Mouse (Mus musculus) spleen, embryonic (tissue): ENCODE results near the gene Exosc7.

Source experiments
- CTCF ChIA-PET: fragments of 350-600 bp; sonication (Branson Sonifier 250); formaldehyde crosslinking; loops from one replicate; lab custom pipeline; 2022; lab: Charles Lee

Exosc7 gene

DNA sequence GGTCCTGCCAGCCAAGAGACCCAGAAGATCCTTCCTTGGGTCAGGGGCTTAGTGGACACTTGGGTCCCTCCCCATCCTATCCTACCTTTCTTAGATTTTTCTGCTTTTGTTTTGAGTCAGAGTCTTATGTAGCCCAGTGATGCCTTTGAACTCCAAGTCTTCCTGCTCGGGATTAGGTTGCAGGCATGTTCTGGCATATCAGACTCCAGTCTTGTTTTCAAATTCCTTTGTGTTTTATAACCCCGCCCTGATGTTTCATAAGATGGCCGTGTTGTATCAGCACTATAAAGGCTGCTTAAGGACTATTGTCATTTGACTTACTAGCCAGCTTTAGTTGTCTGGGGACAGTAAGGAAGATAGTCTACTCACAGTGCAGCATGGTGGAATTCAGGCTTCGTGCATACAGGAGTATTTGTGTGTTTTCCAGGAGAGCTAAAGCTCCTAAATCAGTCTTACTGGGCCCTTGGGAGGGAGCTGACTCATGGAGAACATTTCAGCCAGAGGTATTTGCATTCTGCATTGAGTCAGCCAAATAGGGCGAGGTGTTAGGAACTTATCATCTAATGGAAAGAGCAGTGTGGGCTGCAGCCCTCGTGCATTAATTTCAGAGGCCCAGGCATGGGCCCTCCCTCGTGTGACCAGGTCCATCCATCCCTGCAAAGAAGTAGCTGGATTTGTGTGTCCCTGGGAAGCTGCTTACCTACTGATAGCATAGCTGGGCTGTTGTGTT is 24.1 kb downstream of the Exosc7 start:
- CTCF ChIA-PET = no interaction called here

DNA sequence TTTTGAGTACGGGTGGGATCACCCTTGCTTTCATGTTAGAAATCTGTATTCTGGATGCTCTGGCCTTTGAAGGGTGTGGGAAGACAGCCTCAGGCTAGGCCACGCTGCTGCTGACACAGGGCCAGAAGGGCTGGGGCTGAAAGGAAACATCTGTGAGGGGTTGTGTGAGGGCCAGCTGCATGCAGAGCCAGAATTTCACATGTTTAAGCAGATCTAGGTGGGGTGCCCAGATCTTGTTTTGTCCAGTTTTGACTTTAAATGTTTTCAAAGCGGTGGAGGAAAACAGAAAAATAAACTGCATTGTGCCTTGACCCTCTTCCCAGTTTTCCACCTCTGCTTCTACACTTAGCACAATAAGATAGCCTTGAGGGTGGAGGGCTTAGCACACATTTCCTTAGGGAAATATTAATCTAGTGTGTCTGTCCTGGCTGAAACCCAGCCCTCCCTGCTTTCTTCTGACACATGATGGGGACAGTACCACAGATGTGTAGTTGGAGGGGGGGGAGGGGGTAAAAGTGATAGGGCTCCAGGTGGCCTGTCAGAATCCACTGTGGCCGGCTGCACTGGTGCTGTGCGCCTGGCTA is 26.0 kb downstream of the Exosc7 start:
- CTCF ChIA-PET = no interaction called here

DNA sequence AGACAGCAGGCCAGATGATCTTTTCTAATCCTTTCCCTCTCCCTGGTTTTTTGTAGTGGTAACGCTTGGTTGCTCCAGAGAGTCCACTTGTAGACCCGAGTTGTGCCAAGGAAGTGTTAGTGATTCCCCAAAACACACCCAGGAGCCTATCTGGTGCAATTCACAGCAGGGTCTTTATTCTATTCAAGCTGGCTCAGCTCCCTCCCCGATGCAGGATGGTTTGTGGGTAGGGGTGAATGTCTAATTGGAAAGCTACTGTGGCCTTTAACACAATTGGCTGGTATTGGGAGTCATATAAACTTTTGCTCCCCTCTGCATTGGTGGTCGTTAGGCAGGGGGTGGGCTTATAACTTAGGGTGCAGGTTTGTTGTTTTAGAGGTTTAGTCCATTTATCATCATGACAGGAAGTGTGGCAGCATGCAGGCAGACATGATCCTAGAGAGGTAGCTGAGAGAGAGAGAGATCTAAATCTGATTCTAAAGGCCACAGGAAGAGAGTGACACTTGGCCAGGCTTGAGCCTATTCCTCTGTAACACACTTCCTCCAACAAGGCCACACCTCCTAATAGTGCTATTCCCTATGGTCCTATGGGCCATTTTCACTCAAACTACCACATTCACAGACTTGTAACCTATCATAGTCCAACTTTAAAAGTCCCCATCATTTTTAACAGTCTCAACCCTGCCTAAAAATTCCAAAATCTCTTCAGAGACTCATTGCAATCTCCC is 27.0 kb downstream of the Exosc7 start:
- CTCF ChIA-PET = no interaction called here

DNA sequence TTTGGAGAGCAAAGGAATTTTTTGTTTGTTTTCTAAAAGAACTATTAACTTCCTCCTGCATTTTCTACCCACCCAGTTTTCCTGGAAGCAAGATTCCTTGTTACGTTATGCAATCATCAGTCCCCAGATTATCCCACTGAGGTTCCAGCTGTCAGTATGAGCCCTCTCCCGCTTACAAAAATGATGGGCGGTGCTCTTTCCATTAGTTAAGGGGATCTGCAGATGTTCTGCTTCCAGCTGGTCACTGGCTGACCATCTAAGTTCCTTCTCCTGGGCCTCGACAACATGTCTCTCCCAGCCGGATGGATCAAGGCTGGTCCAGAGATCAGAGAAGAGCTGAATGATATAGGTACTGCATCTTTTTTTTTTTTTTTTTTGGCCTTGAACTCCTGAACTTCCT is 35.4 kb downstream of the Exosc7 start:
- CTCF ChIA-PET = no interaction called here

DNA sequence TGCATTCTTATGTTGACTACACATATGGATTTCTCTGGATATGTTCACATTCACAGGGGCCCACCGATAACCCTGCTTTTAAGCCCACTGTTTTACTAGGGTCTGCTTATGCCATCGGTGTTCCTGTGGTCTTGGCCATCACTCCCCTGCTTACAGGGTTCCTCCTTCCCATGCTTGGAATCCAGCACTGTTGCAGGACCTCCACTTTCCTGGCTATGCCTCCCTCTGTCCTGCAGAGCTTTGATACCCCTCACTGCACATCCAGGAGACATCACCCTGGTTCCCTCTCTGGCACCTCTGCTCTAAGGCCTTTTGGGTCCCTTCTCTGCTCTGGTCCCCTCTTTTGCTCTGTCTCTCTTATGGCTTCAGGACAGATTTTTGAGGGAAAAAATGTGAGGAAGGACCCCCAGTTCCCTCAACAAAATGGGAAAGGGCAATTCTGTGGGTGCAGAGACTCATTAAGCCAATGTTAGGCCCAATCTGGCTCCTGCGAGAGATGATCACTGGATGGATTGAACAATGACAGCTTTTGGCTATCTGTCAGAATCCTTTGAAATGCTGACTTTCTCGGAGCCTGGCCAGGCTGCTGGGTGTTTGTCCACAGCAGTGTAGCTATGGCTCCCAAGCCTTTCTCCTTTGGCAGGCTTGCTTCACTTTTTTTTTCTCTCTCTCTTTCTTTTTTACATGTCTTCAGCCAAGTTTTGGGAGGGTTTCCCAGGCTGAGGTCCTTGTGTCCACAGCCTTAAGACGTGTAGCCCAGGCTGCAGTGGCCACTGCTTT is 37.4 kb downstream of the Exosc7 start, which contains the start of gene Clec3b:
Gene Clec3b, plus strand, starts transcription at position 706 of the 780 bp plus-strand sequence.
- CTCF ChIA-PET = interaction anchor here (0.7 kb wide), 1 partner anchor 295 kb away, joined by 3 read pairs; no protein-coding TSS in a partner anchor

DNA sequence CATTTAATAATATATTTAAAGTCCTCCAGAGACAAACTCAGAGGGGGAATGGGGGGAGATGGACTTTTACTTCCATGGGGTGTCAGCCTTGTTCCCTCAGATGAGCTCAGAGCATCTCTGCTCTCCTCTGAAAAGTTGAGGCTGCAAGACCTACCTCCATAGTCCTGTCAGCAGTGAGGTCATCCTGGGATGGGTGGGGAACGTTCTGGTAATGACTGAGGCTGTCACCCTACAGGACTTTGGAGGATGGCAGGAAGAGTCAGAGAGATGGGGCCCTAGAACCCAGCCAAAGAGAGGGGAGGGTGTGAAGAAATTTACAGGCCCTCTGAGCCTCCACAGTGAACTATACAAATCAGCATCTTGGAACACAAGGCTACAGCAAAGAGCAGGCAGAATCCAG is 38.5 kb downstream of the Exosc7 start:
- CTCF ChIA-PET = no interaction called here

DNA sequence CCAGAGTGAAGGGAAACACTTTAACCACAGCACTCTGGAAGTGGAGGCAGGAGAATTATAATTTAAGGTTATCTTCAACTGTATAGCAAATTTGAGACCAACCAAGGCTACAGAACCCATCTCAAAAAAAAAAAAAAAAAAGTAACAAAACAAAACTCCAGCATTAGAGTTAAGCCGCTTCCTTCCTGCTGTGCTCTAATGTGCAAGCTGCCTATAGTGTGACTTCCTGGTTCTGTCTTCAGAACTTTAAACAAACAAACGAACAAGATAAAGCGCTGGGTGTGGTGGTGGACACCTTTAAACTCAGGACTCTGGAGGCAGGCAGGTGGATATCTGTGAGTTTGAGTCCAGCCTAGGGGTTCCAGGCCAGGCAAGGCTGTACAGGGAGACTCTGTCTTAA is 39.0 kb downstream of the Exosc7 start:
- CTCF ChIA-PET = interaction anchor here (0.6 kb wide), 1 partner anchor 416 kb away, joined by 4 read pairs; no protein-coding TSS in a partner anchor

DNA sequence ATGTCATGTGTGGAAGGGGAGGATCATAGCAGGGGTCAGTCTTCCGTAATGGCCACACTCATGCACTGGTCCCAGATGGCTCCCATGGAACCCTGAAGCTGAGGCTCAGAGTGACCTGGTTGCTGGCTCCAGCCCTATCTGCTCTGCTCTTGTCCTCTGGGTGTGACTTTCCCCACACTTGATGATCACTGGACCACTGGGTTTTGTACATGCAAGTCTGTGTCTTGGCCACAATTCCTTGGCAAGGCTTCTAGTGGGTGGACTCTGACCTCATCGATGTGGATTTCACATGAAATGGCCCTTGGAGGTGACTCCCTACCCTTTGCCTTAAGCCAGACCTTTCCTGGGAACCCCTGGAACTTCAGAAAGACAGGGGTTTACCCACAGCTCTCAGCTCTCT is 40.1 kb downstream of the Exosc7 start:
- CTCF ChIA-PET = no interaction called here

DNA sequence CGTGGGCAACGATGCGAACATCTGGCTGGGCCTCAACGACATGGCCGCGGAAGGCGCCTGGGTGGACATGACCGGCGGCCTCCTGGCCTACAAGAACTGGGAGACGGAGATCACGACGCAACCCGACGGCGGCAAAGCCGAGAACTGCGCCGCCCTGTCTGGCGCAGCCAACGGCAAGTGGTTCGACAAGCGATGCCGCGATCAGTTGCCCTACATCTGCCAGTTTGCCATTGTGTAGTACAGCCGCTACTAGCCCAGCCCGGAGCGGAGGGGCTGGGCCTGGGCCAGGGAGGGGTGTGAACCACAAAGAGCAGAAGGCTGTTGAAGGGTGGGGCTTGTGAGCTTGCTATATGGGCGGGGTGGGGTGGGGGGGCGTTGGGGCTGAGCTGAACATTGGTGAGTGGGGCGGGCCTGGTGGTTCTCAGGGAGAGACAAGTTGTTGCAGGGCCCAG is 43.9 kb downstream of the Exosc7 start:
- CTCF ChIA-PET = interaction anchor here (0.9 kb wide), 1 partner anchor 15 kb away, joined by 25 read pairs; no protein-coding TSS in a partner anchor

DNA sequence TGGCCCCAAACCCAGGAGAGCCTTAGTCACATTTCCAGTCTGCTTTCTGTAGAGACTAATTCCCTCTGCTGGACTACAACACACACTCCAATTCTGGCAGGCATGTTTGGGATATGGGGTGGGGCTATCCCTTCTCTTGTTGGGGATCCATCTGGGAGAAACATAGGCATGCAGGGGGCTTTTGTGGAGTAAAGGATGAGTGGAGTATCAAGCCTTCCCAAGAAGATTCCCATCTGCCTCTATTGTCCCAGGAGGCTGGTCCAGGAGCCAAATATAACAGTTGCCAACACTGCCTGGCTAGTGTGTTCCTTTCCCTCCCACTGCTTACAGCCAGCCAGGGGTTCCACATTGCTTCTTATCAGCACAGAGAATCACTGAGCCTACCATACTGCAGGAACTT is 44.7 kb downstream of the Exosc7 start:
- CTCF ChIA-PET = interaction anchor here (0.9 kb wide), 1 partner anchor 14 kb away, joined by 25 read pairs; no protein-coding TSS in a partner anchor

DNA sequence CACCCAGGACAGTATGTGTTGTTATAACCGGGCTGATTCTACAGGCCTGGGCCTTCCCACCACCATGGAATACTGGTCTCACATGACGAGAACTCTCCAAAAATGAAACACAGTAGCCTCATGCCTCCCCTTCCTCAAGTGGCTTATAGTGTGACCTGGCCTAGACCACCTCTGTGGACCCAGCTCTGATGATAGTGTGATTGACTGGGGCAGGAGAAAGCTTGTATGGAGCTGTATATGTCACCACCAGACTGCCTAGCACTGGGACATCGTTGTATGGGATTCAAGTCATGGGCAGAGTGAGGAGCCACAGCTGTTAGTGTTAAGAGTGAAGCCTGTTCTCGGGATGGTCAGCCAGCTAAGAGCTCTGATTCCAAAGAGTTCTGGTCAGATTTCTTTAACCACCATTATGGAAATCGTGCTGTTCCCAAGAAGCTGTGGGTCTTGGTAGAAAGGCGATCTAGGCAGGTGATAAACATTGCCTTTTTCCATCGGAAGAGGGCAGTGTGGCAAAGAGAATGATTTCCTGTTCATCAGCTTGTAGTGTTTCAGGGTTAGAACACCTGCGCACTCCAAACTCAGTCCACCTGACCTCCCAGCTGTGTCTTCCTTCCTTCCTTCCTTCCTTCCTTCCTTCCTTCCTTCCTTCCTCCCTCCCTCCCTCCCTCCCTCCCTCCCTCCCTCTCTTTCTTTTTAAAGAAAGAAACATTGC is 45.3 kb downstream of the Exosc7 start:
- CTCF ChIA-PET = no interaction called here

DNA sequence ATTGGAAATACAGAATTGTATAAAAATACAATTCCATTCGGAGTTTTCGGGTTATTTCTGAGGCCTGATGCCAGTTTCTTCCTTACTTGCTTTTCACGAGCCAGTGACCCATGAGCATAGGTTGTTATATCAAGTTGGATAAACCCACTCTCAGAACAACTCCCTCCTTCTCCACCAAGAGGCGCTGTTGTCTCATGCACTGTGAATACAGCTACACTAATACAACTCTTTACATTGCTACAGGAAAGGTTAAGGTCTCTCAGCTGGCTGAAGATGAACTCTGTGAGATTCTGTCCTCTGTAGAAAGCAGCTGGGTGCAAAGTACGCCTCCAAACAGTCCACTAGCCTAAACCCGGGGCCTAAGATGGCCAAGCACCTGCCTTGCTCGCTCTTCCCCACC is 46.3 kb downstream of the Exosc7 start:
- CTCF ChIA-PET = interaction anchor here (0.6 kb wide), 1 partner anchor 1180 kb away, joined by 3 read pairs; no protein-coding TSS in a partner anchor

DNA sequence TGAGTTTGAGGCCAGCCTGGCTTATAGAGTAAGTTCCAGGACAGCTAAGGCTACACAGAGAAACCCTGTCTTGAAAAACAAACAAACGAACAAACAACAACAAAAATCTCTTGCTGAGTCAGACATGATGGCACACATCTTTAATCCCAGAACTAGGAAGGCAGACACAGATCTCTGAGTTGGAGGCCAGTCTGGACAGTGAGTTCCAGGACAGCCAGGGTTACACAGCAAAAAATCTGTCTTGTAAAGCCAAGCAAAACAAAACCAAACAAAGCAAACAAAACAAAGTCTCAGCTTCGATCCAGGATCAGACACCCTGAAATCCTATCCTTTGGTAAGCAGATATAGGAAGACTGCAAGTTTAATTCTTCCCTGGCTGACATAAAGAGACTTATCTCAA is 48.8 kb downstream of the Exosc7 start:
- CTCF ChIA-PET = no interaction called here

DNA sequence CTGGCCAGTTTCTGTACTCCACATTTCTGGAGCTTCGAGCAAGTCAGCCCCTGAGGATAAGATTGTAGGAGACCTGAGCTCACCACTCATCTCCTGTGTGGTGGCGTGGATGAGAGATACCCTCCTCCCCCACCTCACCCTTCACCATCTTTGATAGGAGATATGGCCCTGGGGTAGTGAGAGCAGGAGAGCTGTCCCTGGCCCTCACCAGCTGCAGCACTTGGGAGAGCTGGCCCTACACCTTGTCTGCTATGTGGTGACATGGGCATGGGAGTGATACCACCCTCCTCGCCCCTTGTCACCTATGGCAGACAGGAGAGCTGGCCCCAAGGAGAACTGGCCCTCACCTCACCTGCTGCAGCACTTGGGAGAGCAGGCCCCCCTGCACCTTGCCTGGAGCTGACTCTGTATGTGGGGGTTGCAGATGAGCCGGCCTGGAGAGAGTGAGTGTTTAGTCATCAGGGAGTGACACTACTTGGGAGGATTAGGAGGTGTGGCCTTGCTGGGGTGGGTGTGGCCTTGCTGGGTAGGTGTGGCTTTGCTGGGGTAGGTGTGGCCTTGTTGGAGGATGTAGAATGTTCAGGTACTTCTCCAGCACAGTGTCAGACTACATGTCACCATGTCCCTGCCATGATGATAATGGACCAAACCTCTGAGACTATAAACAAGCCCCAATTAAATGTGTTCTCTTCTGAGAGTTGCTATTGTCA is 50.1 kb downstream of the Exosc7 start:
- CTCF ChIA-PET = no interaction called here

DNA sequence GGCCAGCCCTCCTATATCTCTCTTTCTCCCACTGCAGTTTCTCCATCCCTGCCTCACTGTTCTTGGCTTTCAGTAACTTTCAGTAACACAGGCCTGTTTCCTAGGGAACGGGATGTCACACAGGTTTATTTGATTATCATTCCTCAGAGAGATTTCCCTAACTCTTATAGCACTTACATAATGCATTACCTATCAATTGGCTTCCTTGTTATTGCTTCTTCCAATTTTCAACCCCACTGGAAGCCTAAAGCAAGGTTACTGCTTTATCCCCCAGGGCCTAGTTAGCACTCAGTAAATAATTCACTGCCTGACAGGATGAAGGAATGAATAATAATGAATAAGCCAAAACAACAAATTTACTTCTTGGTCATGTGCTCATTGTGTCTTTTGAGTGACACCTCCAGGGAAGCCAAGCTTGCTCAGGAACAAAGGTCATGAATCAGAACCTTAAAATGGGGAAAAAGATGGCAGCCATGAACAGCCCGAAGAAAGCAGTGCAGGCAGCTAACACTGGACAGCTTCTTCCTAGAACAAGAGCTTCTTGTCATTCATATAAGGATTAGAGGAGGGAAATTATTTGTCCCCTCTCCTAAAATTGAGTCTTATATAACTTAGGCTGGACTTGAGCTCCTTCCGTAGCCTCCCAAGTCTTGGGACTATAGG is 52.9 kb downstream of the Exosc7 start:
- CTCF ChIA-PET = no interaction called here

DNA sequence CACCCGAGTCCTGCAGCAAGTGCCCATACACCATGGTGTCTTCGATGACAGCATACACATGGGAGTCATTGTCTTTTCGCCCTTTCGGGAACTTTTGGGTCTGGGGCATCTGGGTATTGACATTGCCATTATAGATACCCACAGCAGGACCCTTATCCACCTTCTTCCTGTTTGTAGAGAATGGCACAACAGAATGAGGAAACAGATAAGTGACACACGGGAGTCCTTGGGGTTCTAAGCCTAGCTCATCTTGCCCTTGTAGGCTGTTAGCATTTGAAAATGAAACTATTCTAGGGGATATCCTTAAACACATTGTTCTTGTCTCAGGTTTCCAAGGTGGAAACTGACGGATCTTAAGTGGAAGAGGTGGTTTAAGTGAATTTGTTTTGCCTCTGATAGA is 60.7 kb downstream of the Exosc7 start:
- CTCF ChIA-PET = no interaction called here

DNA sequence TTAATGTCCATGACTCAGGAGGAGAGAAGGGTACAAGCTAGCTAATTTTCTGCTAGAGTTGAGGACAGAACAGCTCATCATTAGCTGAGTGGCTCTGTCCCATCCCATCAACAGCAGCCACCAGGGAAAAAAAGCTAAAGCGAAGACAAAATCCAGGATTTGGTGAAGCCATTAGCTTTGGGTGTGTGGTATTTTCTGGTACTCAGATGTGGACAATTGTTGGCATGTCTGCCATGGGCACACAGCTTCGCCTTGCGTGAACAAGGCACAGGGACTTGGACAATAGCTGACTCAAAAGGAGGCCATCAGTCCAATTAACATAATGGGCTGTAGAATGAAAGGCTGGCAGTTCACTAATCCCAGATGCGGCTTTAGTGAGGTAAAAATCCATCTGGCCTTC is 61.3 kb downstream of the Exosc7 start:
- CTCF ChIA-PET = no interaction called here

DNA sequence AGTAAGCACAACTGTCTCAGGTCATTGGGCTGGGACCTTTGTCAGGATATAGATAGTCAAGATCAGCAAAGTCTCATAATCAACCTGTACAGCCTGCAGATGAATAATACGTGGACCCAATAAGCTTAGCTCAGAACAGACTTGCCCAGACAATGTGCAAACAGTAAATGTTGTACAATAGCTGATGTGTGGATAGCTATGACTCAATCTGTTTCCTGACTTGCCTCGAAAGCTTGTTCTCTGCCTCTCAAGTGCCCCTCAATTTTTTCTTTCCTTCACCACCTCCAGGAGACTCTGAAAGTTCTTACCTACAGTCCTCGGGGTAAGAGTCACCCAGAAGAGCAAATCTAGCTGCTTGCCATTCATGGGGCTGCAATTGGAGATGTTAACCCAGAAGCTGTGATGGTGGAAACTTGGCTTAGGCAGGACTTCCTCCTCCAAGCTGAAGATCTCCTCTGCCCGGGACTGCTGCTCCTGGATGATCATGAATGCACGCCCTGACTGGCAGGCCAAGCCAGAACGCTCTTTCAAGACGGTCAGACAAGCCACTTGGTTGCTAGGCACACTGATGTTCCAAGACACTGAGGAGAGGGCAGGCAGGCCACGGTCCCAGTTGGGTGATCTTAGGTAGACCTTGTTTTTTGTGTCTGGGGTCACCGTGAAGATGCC is 64.5 kb downstream of the Exosc7 start:
- CTCF ChIA-PET = no interaction called here

DNA sequence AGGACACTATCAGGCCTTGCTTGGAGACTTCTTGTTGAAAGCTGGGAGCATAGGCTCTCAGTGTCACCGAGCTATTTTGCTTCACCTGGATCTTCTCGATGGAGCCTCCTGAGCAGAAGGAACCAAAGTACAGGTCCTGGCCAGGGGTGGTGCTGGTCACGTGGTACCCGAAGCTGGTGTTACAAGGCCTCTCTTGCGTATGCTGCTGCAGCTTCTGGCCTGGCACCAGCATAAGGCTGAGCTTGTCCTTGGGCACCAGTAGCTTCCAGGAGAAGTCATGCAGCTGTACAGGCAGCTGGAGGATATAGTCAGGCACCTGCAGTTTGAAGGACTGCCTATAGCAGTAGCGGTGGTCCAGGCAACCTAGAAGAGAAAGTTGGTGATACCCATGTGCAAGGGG is 67.0 kb downstream of the Exosc7 start:
- CTCF ChIA-PET = no interaction called here
